Mouse (Mus musculus) E14TG2a.4 (cell line): Measurements from ENCODE around the gene Nsun7.

ENCODE experiments used
- H3K27me3 ChIP-seq: 2 replicates; pipeline ENCODE4 v1.6.1; 2014; ENCODE audit warnings: low read length, control low read depth; ENCODE audit not compliant: insufficient read depth
- H3K36me3 ChIP-seq: 2 replicates; pipeline ENCODE4 v1.6.1; 2014; ENCODE audit warnings: low read length, control low read depth; ENCODE audit not compliant: insufficient read depth
- H3K4me1 ChIP-seq: replicated peaks from 2 replicates; pipeline ENCODE4 v1.6.1; 2014; ENCODE audit warnings: low read depth, low read length, control low read depth
- H3K4me3 ChIP-seq: replicated peaks from 2 replicates; pipeline ENCODE4 v1.5.1; 2014; ENCODE audit warnings: mild to moderate bottlenecking, low read length
- H3K9me3 ChIP-seq: 2 replicates; pipeline ENCODE4 v1.6.1; 2014; ENCODE audit warnings: low read length, control low read depth
- CTCF ChIP-seq: conservative IDR thresholded peaks from 2 replicates; pipeline ENCODE4 v1.5.1; 2014; ENCODE audit warnings: low read length
- NANOG ChIP-seq: IDR thresholded peaks from 2 replicates; pipeline ENCODE4 v1.6.1; 2014; ENCODE audit warnings: borderline replicate concordance, low read length, mixed read lengths
- POU5F1 ChIP-seq: IDR thresholded peaks from 2 replicates; pipeline ENCODE4 v1.6.1; 2014; ENCODE audit warnings: low read length, borderline replicate concordance

Gene Nsun7

GRCm38 (mm10) chr5:66337025-66337968 lies 77.6 kb downstream of the Nsun7 start:
- no peaks in the 10 kb centered on the region for H3K36me3 ChIP-seq
- TF ChIP-seq POU5F1: no peak
- no peak for TF ChIP-seq CTCF

GRCm38 (mm10) chr5:66337969-66338345 lies 78.3 kb downstream of the Nsun7 start:
- no peaks in the 10 kb centered on the region for H3K36me3 ChIP-seq
- peaks cover 45% of the 10 kb centered on the region for H3K4me1 ChIP-seq
- H3K4me3 ChIP-seq: peak overlapping the region; percentile 77
- TF ChIP-seq NANOG (no peak), POU5F1 (no peak), CTCF (no peak)
- no peaks in the 10 kb centered on the region for H3K9me3 ChIP-seq
- H3K27me3 ChIP-seq: peaks cover 19% of the 10 kb centered on the region

More at GRCm38 (mm10) chr5:66337025-66337968, 77.6 kb downstream of the Nsun7 start:
- no peaks in the 10 kb centered on the region for H3K9me3 ChIP-seq
- H3K27me3 ChIP-seq: peaks cover 19% of the 10 kb centered on the region
- H3K4me3 ChIP-seq: peak overlapping the region; percentile 77
- peaks cover 44% of the 10 kb centered on the region for H3K4me1 ChIP-seq

DNA sequence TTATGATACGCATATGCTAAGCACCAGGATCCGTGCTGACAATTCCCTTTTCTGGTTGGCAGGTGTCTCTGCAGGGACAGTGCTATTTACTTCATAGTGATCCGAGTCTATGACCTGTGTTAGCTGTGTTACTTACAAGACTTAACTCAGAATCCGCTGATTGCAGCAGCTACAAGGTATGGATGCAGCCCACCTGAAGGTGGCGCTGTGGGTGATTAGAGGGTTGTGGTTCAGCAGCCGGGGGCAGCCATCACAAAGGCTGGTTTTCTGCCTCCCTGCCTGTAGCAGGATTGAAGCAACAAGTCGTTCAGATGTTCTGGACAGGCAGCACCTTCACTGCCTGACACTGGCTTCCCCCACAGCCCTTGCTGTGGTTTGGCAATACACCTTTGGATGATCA lies 78.9 kb downstream of the Nsun7 start:
- TF ChIP-seq CTCF (peak; percentile 84), POU5F1 (no peak), NANOG (no peak)

DNA sequence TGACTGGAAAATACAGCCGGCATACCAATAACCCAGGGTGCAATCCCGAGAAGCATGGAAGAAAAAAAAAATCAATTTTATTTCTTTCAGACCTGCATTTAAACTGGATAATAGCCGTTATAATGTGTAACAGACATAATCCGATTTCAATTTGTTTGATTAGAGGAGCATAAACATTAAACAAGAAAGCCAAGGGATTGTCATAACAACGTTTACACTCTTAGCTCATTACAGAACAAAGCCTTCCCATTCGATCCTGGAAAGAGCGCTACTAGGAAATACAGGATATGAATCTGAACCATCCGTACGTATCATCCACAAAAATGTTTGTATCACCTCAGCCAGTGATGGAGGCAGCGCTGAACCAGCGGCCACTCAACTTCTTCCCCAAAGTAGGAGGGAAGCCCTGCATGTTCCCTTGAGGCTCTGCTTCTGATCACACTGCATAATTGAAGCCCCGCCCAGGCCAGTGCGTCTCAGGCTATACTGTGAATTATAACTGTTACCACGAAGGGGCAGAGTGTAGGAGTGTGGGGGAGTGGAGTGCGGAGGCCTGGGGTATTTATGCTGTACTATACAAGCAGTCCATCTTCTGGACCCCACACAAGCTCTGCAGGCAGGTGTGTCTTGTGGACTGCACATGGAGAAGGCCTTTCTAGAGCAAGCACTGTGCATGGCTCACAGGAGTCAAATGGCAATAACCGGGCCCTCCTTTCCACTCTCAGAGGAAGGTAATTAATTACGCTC lies 80.8 kb downstream of the Nsun7 start:
- H3K9me3 ChIP-seq: no peaks in the 10 kb centered on the region
- no peak overlapping the region for H3K4me3 ChIP-seq
- H3K36me3 ChIP-seq: peaks cover 8% of the 10 kb centered on the region; the same call in 1 of the 2 replicates
- peaks cover 68% of the 10 kb centered on the region for H3K4me1 ChIP-seq
- no peak for TF ChIP-seq POU5F1
- H3K27me3 ChIP-seq: peaks cover 13% of the 10 kb centered on the region

More for the DNA sequence above, 78.9 kb downstream of the Nsun7 start:
- H3K4me1 ChIP-seq: peaks cover 51% of the 10 kb centered on the region
- H3K4me3 ChIP-seq: no peak overlapping the region
- 0 out of 2 replicates have a peak, but pooled peaks cover under 1% of the 10 kb centered on the region for H3K36me3 ChIP-seq
- H3K27me3 ChIP-seq: peaks cover 19% of the 10 kb centered on the region
- H3K9me3 ChIP-seq: no peaks in the 10 kb centered on the region

DNA sequence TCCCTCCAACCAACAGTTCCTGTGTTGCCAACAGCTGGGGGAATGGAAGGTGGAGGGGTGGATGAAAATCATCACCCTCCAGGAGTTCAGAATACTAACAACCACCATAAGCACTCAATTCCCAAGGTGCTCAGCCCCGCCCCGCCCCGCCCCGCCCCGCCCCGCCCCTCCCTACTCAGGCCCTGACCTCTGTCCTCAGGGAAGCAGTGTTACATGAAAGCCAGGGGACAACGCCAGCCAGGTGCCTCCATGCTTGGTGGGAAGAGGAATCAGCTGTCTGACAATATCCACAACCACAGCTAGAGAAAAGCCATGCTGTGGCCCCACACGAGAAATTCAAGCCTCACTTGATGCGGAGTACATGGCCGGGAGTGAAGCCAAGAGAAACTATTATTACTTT lies 82.2 kb downstream of the Nsun7 start:
- no peak for TF ChIP-seq POU5F1
- TF ChIP-seq CTCF: no peak
- no peak for TF ChIP-seq NANOG
- peaks cover 5% of the 10 kb centered on the region for H3K27me3 ChIP-seq
- no peaks in the 10 kb centered on the region for H3K9me3 ChIP-seq
- H3K36me3 ChIP-seq: peaks cover 16% of the 10 kb centered on the region
- H3K4me3 ChIP-seq: peak overlapping the region; percentile 86
- H3K4me1 ChIP-seq: peaks cover 67% of the 10 kb centered on the region

- H3K9me3 ChIP-seq: no peaks in the 10 kb centered on the region
- peaks cover under 1% of the 10 kb centered on the region for H3K27me3 ChIP-seq
- peaks cover 17% of the 10 kb centered on the region for H3K36me3 ChIP-seq
- peaks cover 62% of the 10 kb centered on the region for H3K4me1 ChIP-seq
- TF ChIP-seq NANOG (no peak; the same call in 1 of the 2 replicates), POU5F1 (no peak), CTCF (no peak)
- H3K4me3 ChIP-seq: peak overlapping the region; percentile 86
These were observed 82.6 kb downstream of the Nsun7 start for GRCm38 (mm10) chr5:66342285-66342684.

GRCm38 (mm10) chr5:66344182-66344581 lies 84.5 kb downstream of the Nsun7 start:
- peaks cover 17% of the 10 kb centered on the region for H3K36me3 ChIP-seq
- no peaks in the 10 kb centered on the region for H3K27me3 ChIP-seq
- TF ChIP-seq NANOG (no peak), POU5F1 (no peak), CTCF (no peak)
- peaks cover 53% of the 10 kb centered on the region for H3K4me1 ChIP-seq
- H3K9me3 ChIP-seq: no peaks in the 10 kb centered on the region
- no peak overlapping the region for H3K4me3 ChIP-seq

DNA sequence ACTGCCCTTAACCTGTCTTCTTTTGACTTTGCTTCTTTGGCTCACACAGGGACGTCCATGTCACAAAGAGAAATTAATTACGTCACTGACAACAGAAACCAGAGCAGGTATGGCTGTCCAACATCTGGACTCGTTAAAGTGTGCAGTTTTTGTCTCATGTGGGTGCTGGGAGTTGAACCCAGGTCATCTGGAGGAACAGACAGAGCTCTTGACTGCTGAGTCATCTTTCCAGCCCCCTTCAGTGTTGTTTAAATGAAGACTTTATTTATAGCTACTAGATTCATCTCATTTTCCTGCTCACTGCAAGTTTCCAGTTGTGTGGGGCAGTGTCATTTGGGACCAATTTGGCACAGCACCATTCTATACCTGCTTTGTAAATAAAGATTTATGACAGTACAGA lies 85.4 kb downstream of the Nsun7 start:
- no peaks in the 10 kb centered on the region for H3K9me3 ChIP-seq
- H3K27me3 ChIP-seq: no peaks in the 10 kb centered on the region
- H3K4me3 ChIP-seq: no peak overlapping the region
- H3K4me1 ChIP-seq: peaks cover 53% of the 10 kb centered on the region
- peaks cover 17% of the 10 kb centered on the region for H3K36me3 ChIP-seq
- TF ChIP-seq CTCF (no peak), NANOG (no peak)
